Mouse (Mus musculus): ENCODE measurements around the gene Abcg1. TPM values are rescaled to one million over a fixed set of nuclear protein-coding genes. Genes with fewer than 3 reads are reported as not detected.

Gene Abcg1
- 0.65 and 1.3 TPM in 2 replicates for polyA plus RNA-seq (2012; rRNA removed)

DNA sequence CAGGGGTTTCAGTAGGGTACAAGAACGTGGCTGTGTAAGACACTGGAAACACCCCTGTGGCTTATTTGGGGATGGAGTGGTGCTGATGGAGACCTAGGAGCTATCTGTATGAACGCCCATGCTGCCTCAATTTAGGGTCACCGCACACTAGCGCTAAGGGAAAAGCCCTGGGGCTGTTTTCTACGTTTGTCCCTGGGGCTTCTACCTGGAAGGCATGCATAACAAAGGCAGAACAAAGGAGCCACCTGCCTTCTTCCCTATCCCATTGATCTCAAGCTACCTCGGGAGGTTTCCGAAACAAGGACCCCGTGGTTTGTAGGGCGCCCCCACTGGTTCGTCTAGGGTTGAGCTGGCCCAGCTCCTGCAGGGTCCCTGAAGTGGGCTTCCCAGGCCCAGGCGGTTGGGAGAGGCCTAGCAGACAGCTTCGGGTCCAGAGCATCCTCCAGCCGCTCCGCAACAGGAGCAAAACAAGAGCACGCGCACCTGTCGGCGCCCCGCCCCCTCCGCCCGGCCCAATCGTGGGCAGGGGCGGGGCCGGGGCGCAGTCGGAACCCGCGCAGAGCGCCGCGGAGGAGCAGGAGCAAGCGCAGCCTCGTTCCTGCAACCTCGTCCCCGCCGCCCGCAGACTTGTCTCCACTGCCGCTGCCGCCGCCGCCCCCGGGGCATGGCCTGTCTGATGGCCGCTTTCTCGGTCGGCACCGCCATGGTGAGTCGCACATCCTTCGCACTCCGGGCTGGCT lies at the start of gene Abcg1:
TSS of gene Abcg1 (plus strand) at position 525 of the 740 bp plus-strand sequence.
- H3K27ac ChIP-seq (ENCODE audit: control insufficient read depth, insufficient read depth, low read depth, low read length), result no peak within 1 kb of the TSS; the same call in 1 of the 2 replicates
- H3K27me3 ChIP-seq (ENCODE audit: control insufficient read depth, insufficient read depth, low read length), result no peaks in the 10 kb centered on the region
- no peak for TF ChIP-seq CTCF (IDR thresholded peaks at IDR 0.05; ENCODE audit: control insufficient read depth, insufficient read depth, insufficient replicate concordance, low read depth, low read length)
- peak within 1 kb of the TSS; percentile 51 for H3K4me3 ChIP-seq (ENCODE audit: control insufficient read depth, low read depth, low read length)
- no peaks in the 10 kb centered on the region for H3K36me3 ChIP-seq (ENCODE audit: control insufficient read depth, insufficient read depth, low read length)
- peaks cover 20% of the 10 kb centered on the region for H3K4me1 ChIP-seq (ENCODE audit: control insufficient read depth, insufficient read depth, low read length)

GRCm38 (mm10) chr17:31008416-31008815 lies 49.1 kb upstream of the Abcg1 start:
- no peak overlapping the region for H3K4me3 ChIP-seq (ENCODE audit: control insufficient read depth, low read depth, low read length)
- TF ChIP-seq CTCF (IDR thresholded peaks at IDR 0.05; ENCODE audit: control insufficient read depth, insufficient read depth, insufficient replicate concordance, low read depth, low read length) (no peak), POLR2A (IDR thresholded peaks at IDR 0.05; ENCODE audit: control insufficient read depth, low read depth, low read length) (no peak)
- H3K27ac ChIP-seq (ENCODE audit: control insufficient read depth, insufficient read depth, low read depth, low read length), result no peak overlapping the region
- H3K4me1 ChIP-seq (ENCODE audit: control insufficient read depth, insufficient read depth, low read length), result no peaks in the 10 kb centered on the region
- no peaks in the 10 kb centered on the region for H3K36me3 ChIP-seq (ENCODE audit: control insufficient read depth, insufficient read depth, low read length)
- no peaks in the 10 kb centered on the region for H3K27me3 ChIP-seq (ENCODE audit: control insufficient read depth, insufficient read depth, low read length)

- no peaks in the 10 kb centered on the region for H3K4me1 ChIP-seq (ENCODE audit: control insufficient read depth, insufficient read depth, low read length)
- no peaks in the 10 kb centered on the region for H3K36me3 ChIP-seq (ENCODE audit: control insufficient read depth, insufficient read depth, low read length)
- no peaks in the 10 kb centered on the region for H3K27me3 ChIP-seq (ENCODE audit: control insufficient read depth, insufficient read depth, low read length)
- no peak overlapping the region for H3K4me3 ChIP-seq (ENCODE audit: control insufficient read depth, low read depth, low read length)
- no peak overlapping the region for H3K27ac ChIP-seq (ENCODE audit: control insufficient read depth, insufficient read depth, low read depth, low read length)
- TF ChIP-seq POLR2A (IDR thresholded peaks at IDR 0.05; ENCODE audit: control insufficient read depth, low read depth, low read length) (no peak), CTCF (IDR thresholded peaks at IDR 0.05; ENCODE audit: control insufficient read depth, insufficient read depth, insufficient replicate concordance, low read depth, low read length) (peak; percentile 98)
Observed at GRCm38 (mm10) chr17:31011551-31012394, 45.7 kb upstream of the Abcg1 start.

- Histone ChIP-seq H3K27ac (ENCODE audit: control insufficient read depth, insufficient read depth, low read depth, low read length) (no peak overlapping the region), H3K27me3 (ENCODE audit: control insufficient read depth, insufficient read depth, low read length) (no peaks in the 10 kb centered on the region), H3K4me1 (ENCODE audit: control insufficient read depth, insufficient read depth, low read length) (no peaks in the 10 kb centered on the region), H3K4me3 (ENCODE audit: control insufficient read depth, low read depth, low read length) (no peak overlapping the region), H3K36me3 (ENCODE audit: control insufficient read depth, insufficient read depth, low read length) (no peaks in the 10 kb centered on the region)
- TF ChIP-seq CTCF (IDR thresholded peaks at IDR 0.05; ENCODE audit: control insufficient read depth, insufficient read depth, insufficient replicate concordance, low read depth, low read length), result peak; percentile 32; the same call in 1 of the 2 replicates
- TF ChIP-seq POLR2A (IDR thresholded peaks at IDR 0.05; ENCODE audit: control insufficient read depth, low read depth, low read length), result no peak
Observed at GRCm38 (mm10) chr17:31018267-31018666, 39.2 kb upstream of the Abcg1 start.

GRCm38 (mm10) chr17:31019505-31019904 lies 38.0 kb upstream of the Abcg1 start:
- H3K4me3 ChIP-seq (ENCODE audit: control insufficient read depth, low read depth, low read length), result no peak overlapping the region
- H3K4me1 ChIP-seq (ENCODE audit: control insufficient read depth, insufficient read depth, low read length), result no peaks in the 10 kb centered on the region
- H3K27me3 ChIP-seq (ENCODE audit: control insufficient read depth, insufficient read depth, low read length), result no peaks in the 10 kb centered on the region
- TF ChIP-seq POLR2A (IDR thresholded peaks at IDR 0.05; ENCODE audit: control insufficient read depth, low read depth, low read length) (no peak), CTCF (IDR thresholded peaks at IDR 0.05; ENCODE audit: control insufficient read depth, insufficient read depth, insufficient replicate concordance, low read depth, low read length) (peak; percentile 74; the same call in 1 of the 2 replicates)
- H3K27ac ChIP-seq (ENCODE audit: control insufficient read depth, insufficient read depth, low read depth, low read length), result no peak overlapping the region
- H3K36me3 ChIP-seq (ENCODE audit: control insufficient read depth, insufficient read depth, low read length), result no peaks in the 10 kb centered on the region

- Histone ChIP-seq H3K27ac (ENCODE audit: control insufficient read depth, insufficient read depth, low read depth, low read length) (no peak overlapping the region), H3K27me3 (ENCODE audit: control insufficient read depth, insufficient read depth, low read length) (no peaks in the 10 kb centered on the region), H3K36me3 (ENCODE audit: control insufficient read depth, insufficient read depth, low read length) (no peaks in the 10 kb centered on the region), H3K4me3 (ENCODE audit: control insufficient read depth, low read depth, low read length) (no peak overlapping the region), H3K4me1 (ENCODE audit: control insufficient read depth, insufficient read depth, low read length) (no peaks in the 10 kb centered on the region)
- TF ChIP-seq POLR2A (IDR thresholded peaks at IDR 0.05; ENCODE audit: control insufficient read depth, low read depth, low read length) (no peak), CTCF (IDR thresholded peaks at IDR 0.05; ENCODE audit: control insufficient read depth, insufficient read depth, insufficient replicate concordance, low read depth, low read length) (no peak)
Observed at GRCm38 (mm10) chr17:31020078-31020477, 37.4 kb upstream of the Abcg1 start.

GRCm38 (mm10) chr17:31021276-31021675 lies 36.2 kb upstream of the Abcg1 start:
- H3K27me3 ChIP-seq (ENCODE audit: control insufficient read depth, insufficient read depth, low read length), result no peaks in the 10 kb centered on the region
- TF ChIP-seq POLR2A (IDR thresholded peaks at IDR 0.05; ENCODE audit: control insufficient read depth, low read depth, low read length) (no peak), CTCF (IDR thresholded peaks at IDR 0.05; ENCODE audit: control insufficient read depth, insufficient read depth, insufficient replicate concordance, low read depth, low read length) (no peak)
- H3K4me3 ChIP-seq (ENCODE audit: control insufficient read depth, low read depth, low read length), result no peak overlapping the region
- H3K4me1 ChIP-seq (ENCODE audit: control insufficient read depth, insufficient read depth, low read length), result no peaks in the 10 kb centered on the region
- H3K36me3 ChIP-seq (ENCODE audit: control insufficient read depth, insufficient read depth, low read length), result no peaks in the 10 kb centered on the region
- no peak overlapping the region for H3K27ac ChIP-seq (ENCODE audit: control insufficient read depth, insufficient read depth, low read depth, low read length)

Data from testis, adult 2 months (tissue).